ENCODE assay signal across 9 mouse cellular contexts in genomic region chr11:117829671-117830215, GRCm38 (mm10). TPM values are rescaled to one million over a fixed set of nuclear protein-coding genes. Genes with fewer than 3 reads are reported as not detected.
DNase-seq lines count a peak whose midpoint lies in the region; ATAC-seq and TF ChIP-seq lines count a peak whose summit lies in the region.
"Had no signal": no experiment of that assay in that cellular context is flagged by ENCODE, and none has a peak within 500 bp of the region (broad histone marks: within the 10 kb centered on the region; RNA-seq: fewer than 3 reads in every experiment).

No protein-coding gene starts in this region.

- TF ChIP-seq EP300 in heart, postnatal 0 days (IDR thresholded peaks at IDR 0.05; ENCODE audit: low read depth) = no peak

- DNase-seq in layer of hippocampus, adult 2 months (ENCODE audit: low spot score in 2 of 2) = no peak
- DNase-seq in layer of hippocampus, postnatal 10 days (ENCODE audit: low spot score in 2 of 2) = no peak
- DNase-seq in heart, postnatal 0 days (ENCODE audit: low spot score) = no peak
- peak; percentile 76 to 85 for DNase-seq in kidney, postnatal 4 days
- DNase-seq in cerebellum, postnatal 14 days = no peak
- no peak for DNase-seq in cerebellum, adult 11 months

- 37% methylated on average over 2 of the region's 2 CpGs for WGBS in heart, postnatal 0 days
- 54% methylated on average over 2 of the region's 2 CpGs for WGBS in stomach, embryonic 14.5 days
- WGBS in forebrain, embryonic 15.5 days = 80% methylated on average over 2 of the region's 2 CpGs

- no peaks in the 10 kb centered on the region for H3K9me3 ChIP-seq in heart, postnatal 0 days (replicated peaks; ENCODE audit: control insufficient read depth, low read length)
- no peaks in the 10 kb centered on the region for H3K9me3 ChIP-seq in stomach, embryonic 14.5 days (ENCODE audit: control insufficient read depth, low read depth, low read length)
- no peaks in the 10 kb centered on the region for H3K9me3 ChIP-seq in forebrain, embryonic 15.5 days

- TF ChIP-seq CTCF in layer of hippocampus, adult 2 months (conservative IDR thresholded peaks at IDR 0.05) = no peak
- TF ChIP-seq CTCF in heart, postnatal 0 days (IDR thresholded peaks at IDR 0.05; ENCODE audit: low read depth) = no peak

- no peak overlapping the region for H3K4me2 ChIP-seq in heart, postnatal 0 days (ENCODE audit: low read depth, low read length)
- no peak overlapping the region for H3K4me2 ChIP-seq in stomach, embryonic 14.5 days (replicated peaks; ENCODE audit: low read depth, low read length)
- H3K4me2 ChIP-seq in forebrain, embryonic 15.5 days (replicated peaks) = no peak overlapping the region

- H3K27ac ChIP-seq in layer of hippocampus, adult 2 months = peak overlapping the region; percentile 47; the same call in 1 of the 2 replicates
- peak overlapping the region; percentile 91 for H3K27ac ChIP-seq in heart, postnatal 0 days (ENCODE audit: low read depth)
- peak overlapping the region; percentile 69; the same call in 1 of the 2 replicates for H3K27ac ChIP-seq in stomach, embryonic 14.5 days (ENCODE audit: low read length)
- no peak overlapping the region for H3K27ac ChIP-seq in forebrain, embryonic 15.5 days (replicated peaks)

- H3K4me1 ChIP-seq in heart, postnatal 0 days (ENCODE audit: control insufficient read depth, insufficient read depth) = peaks cover 62% of the 10 kb centered on the region
- peaks cover 39% of the 10 kb centered on the region for H3K4me1 ChIP-seq in stomach, embryonic 14.5 days (ENCODE audit: control insufficient read depth, insufficient read depth, low read length)
- peaks cover 49% of the 10 kb centered on the region for H3K4me1 ChIP-seq in forebrain, embryonic 15.5 days

- H3K27me3 ChIP-seq in heart, postnatal 0 days (ENCODE audit: control insufficient read depth, insufficient read depth, low read length) = no peaks in the 10 kb centered on the region
- no peaks in the 10 kb centered on the region for H3K27me3 ChIP-seq in stomach, embryonic 14.5 days (ENCODE audit: control insufficient read depth, insufficient read depth, low read length)
- H3K27me3 ChIP-seq in forebrain, embryonic 15.5 days = no peaks in the 10 kb centered on the region

- no peaks in the 10 kb centered on the region for H3K36me3 ChIP-seq in heart, postnatal 0 days (replicated peaks; ENCODE audit: control insufficient read depth, insufficient read depth, low read length)
- H3K36me3 ChIP-seq in stomach, embryonic 14.5 days (ENCODE audit: control insufficient read depth, insufficient read depth, low read length) = no peaks in the 10 kb centered on the region
- no peaks in the 10 kb centered on the region for H3K36me3 ChIP-seq in forebrain, embryonic 15.5 days

- no peak overlapping the region for H3K4me3 ChIP-seq in layer of hippocampus, adult 2 months
- no peak overlapping the region for H3K4me3 ChIP-seq in heart, postnatal 0 days (ENCODE audit: low read depth, low read length)
- H3K4me3 ChIP-seq in stomach, embryonic 14.5 days (ENCODE audit: low read depth, low read length) = no peak overlapping the region
- no peak overlapping the region for H3K4me3 ChIP-seq in forebrain, embryonic 15.5 days

- H3K9ac ChIP-seq in heart, postnatal 0 days (replicated peaks; ENCODE audit: low read depth, low read length) = 0 out of 2 replicates have a peak overlapping the region, but pooled peaks have one; percentile 21
- no peak overlapping the region for H3K9ac ChIP-seq in stomach, embryonic 14.5 days (replicated peaks; ENCODE audit: low read depth, low read length)
- H3K9ac ChIP-seq in forebrain, embryonic 15.5 days (replicated peaks) = no peak overlapping the region

- no peak for ATAC-seq in heart, postnatal 0 days (ENCODE audit: insufficient read depth, low read depth)
- ATAC-seq in stomach, embryonic 14.5 days (ENCODE audit: insufficient number of reproducible peaks, insufficient read depth, low FRiP score, low read depth) = no peak
- ATAC-seq in forebrain, embryonic 15.5 days (replicated peaks) = no peak

RNA-seq across cellular contexts. Expression of gene Tk1, which starts 3.9 kb away (rescaled TPM):
- total RNA-seq in layer of hippocampus, adult 2 months (2021) = 1 to 10 TPM; 1.0 to 1.9 TPM
- 1 to 10 TPM; 5.4 TPM for total RNA-seq in layer of hippocampus, postnatal 10 days (2021)
- total RNA-seq in heart, postnatal 0 days (2014; rRNA removed; ENCODE audit: low replicate concordance) = 103 and 117 TPM in 2 replicates
- polyA plus RNA-seq in heart, postnatal 0 days (2015; fragmentation: Nextera tagmentation; extraction: Ambion mirVana) = 41.4 and 44.0 TPM in 2 replicates
- 133 and 149 TPM in 2 replicates for polyA plus RNA-seq in stomach, embryonic 14.5 days (2014; fragmentation: Nextera tagmentation; extraction: Ambion mirVana)
- 45.9 and 52.1 TPM in 2 replicates for polyA plus RNA-seq in forebrain, embryonic 15.5 days (2015; fragmentation: Nextera tagmentation; extraction: Ambion mirVana)

RNA-seq across cellular contexts. Expression of gene Afmid, which starts 4.0 kb away (rescaled TPM):
- 1 to 10 TPM; 4.8 to 7.2 TPM for total RNA-seq in layer of hippocampus, adult 2 months (2021)
- 1 to 10 TPM; 5.6 to 7.3 TPM for total RNA-seq in layer of hippocampus, postnatal 10 days (2021)
- total RNA-seq in heart, postnatal 0 days (2014; rRNA removed; ENCODE audit: low replicate concordance) = 14.5 and 17.6 TPM in 2 replicates
- polyA plus RNA-seq in heart, postnatal 0 days (2015; fragmentation: Nextera tagmentation; extraction: Ambion mirVana) = 13.1 and 16.5 TPM in 2 replicates
- polyA plus RNA-seq in stomach, embryonic 14.5 days (2014; fragmentation: Nextera tagmentation; extraction: Ambion mirVana) = 6.4 and 7.1 TPM in 2 replicates
- 5.3 and 6.4 TPM in 2 replicates for polyA plus RNA-seq in forebrain, embryonic 15.5 days (2015; fragmentation: Nextera tagmentation; extraction: Ambion mirVana)

RNA-seq across cellular contexts. Expression of gene Birc5, which starts 19.3 kb away (rescaled TPM):
- total RNA-seq in layer of hippocampus, adult 2 months (2021) = 1 to 10 TPM in 1 of 2 experiments, under 1 TPM in 1; 0.86 to 1.5 TPM
- 1 to 10 TPM; 5.0 to 5.2 TPM for total RNA-seq in layer of hippocampus, postnatal 10 days (2021)
- 36.1 and 56.8 TPM in 2 replicates for total RNA-seq in heart, postnatal 0 days (2014; rRNA removed; ENCODE audit: low replicate concordance)
- polyA plus RNA-seq in heart, postnatal 0 days (2015; fragmentation: Nextera tagmentation; extraction: Ambion mirVana) = 83.6 and 85.0 TPM in 2 replicates
- polyA plus RNA-seq in stomach, embryonic 14.5 days (2014; fragmentation: Nextera tagmentation; extraction: Ambion mirVana) = 287 and 307 TPM in 2 replicates
- 97.5 and 106 TPM in 2 replicates for polyA plus RNA-seq in forebrain, embryonic 15.5 days (2015; fragmentation: Nextera tagmentation; extraction: Ambion mirVana)

RNA-seq across cellular contexts. Expression of gene Gm20708, which starts 20.3 kb away (rescaled TPM):
- total RNA-seq in layer of hippocampus, adult 2 months (2021) = 1 to 10 TPM; 1.6 to 1.7 TPM
- 1 to 10 TPM; 3.4 to 3.5 TPM for total RNA-seq in layer of hippocampus, postnatal 10 days (2021)
- total RNA-seq in heart, postnatal 0 days (2014; rRNA removed; ENCODE audit: low replicate concordance) = 2.6 TPM in 1 of 2 replicates, not detected in the other
- 0.52 and 0.68 TPM in 2 replicates for polyA plus RNA-seq in heart, postnatal 0 days (2015; fragmentation: Nextera tagmentation; extraction: Ambion mirVana)
- 1.1 TPM in 1 of 2 replicates, not detected in the other for polyA plus RNA-seq in stomach, embryonic 14.5 days (2014; fragmentation: Nextera tagmentation; extraction: Ambion mirVana)
- polyA plus RNA-seq in forebrain, embryonic 15.5 days (2015; fragmentation: Nextera tagmentation; extraction: Ambion mirVana) = 0.72 and 0.79 TPM in 2 replicates
- total RNA-seq: hematopoietic stem cell, adult 5-6 weeks had no signal

RNA-seq across cellular contexts. Expression of gene Syngr2, which starts 20.3 kb away (rescaled TPM):
- total RNA-seq in layer of hippocampus, adult 2 months (2021) = 10 to 100 TPM; 10.2 to 13.4 TPM
- 10 to 100 TPM; 11.3 to 12.3 TPM for total RNA-seq in layer of hippocampus, postnatal 10 days (2021)
- total RNA-seq in heart, postnatal 0 days (2014; rRNA removed; ENCODE audit: low replicate concordance) = 151 TPM in 2 replicates
- polyA plus RNA-seq in heart, postnatal 0 days (2015; fragmentation: Nextera tagmentation; extraction: Ambion mirVana) = 95.2 and 105 TPM in 2 replicates
- 101 and 115 TPM in 2 replicates for polyA plus RNA-seq in stomach, embryonic 14.5 days (2014; fragmentation: Nextera tagmentation; extraction: Ambion mirVana)
- 12.3 and 12.6 TPM in 2 replicates for polyA plus RNA-seq in forebrain, embryonic 15.5 days (2015; fragmentation: Nextera tagmentation; extraction: Ambion mirVana)

Comparison
In these comparisons a context has a peak if more than half of its experiments do, and no peak if none do; other contexts are left out.
1. DNase-seq: peak in kidney, postnatal 4 days (2 of 2); none in layer of hippocampus, adult 2 months (0 of 2), layer of hippocampus, postnatal 10 days (0 of 2), heart, postnatal 0 days (single experiment), cerebellum, postnatal 14 days (0 of 2) and cerebellum, adult 11 months (single experiment).
2. RNA of gene Tk1, which starts 3.9 kb away (total RNA-seq): 103 to 117 TPM in heart, postnatal 0 days; 5.4 TPM in layer of hippocampus, postnatal 10 days and 1.0 to 1.9 TPM in layer of hippocampus, adult 2 months; every median in the first group is over 10 times any median in the second.